Mouse (Mus musculus) hindbrain, postnatal 0 days (tissue): ENCODE measurements around the gene Cercam. TPM values are rescaled to one million over a fixed set of nuclear protein-coding genes. Genes with fewer than 3 reads are reported as not detected.
A peak's percentile ranks its signal among the peaks of the same experiment; 100 is the strongest.
"Not testable (repeated sequence)": the region's sequence is repeated elsewhere in the genome, so short reads cannot be mapped to it uniquely, and the experiment has no call there.

ENCODE experiments used
- ATAC-seq: fragments of 200-750 bp; cut with Nextera tagmentation; 2 replicates; pipeline ENCODE4 v1.8.0; 2017; ENCODE audit warnings: mild to moderate bottlenecking, moderate TSS enrichment, moderate library complexity
- DNase-seq: peaks from one replicate; pipeline ENCODE4 v3.0.0-alpha.2; 2015; ENCODE audit warnings: low spot score
- H3K27ac ChIP-seq: fragments of 300-500 bp; sonication (generic); 2 replicates; pipeline ENCODE4 v1.5.1; 2014; ENCODE audit warnings: mild to moderate bottlenecking
- H3K27me3 ChIP-seq: fragments of 300-500 bp; sonication (generic); 2 replicates; pipeline ENCODE4 v1.6.1; 2014; ENCODE audit warnings: low read length, mixed read lengths; ENCODE audit not compliant: insufficient read depth
- H3K36me3 ChIP-seq: fragments of 300-500 bp; sonication (generic); 2 replicates; pipeline ENCODE4 v1.6.1; 2014; ENCODE audit warnings: low read length, mixed read lengths; ENCODE audit not compliant: insufficient read depth
- H3K4me1 ChIP-seq: fragments of 300-500 bp; sonication (generic); 2 replicates; pipeline ENCODE4 v1.6.1; 2014; ENCODE audit warnings: antibody characterized with exemption, low read length, mixed read lengths; ENCODE audit not compliant: insufficient read depth
- H3K4me2 ChIP-seq: fragments of 300-500 bp; sonication (generic); 2 replicates; pipeline ENCODE4 v1.6.1; 2014; ENCODE audit warnings: low read depth, mild to moderate bottlenecking, low read length, moderate library complexity, mixed read lengths
- H3K4me3 ChIP-seq: fragments of 300-500 bp; sonication (generic); 2 replicates; pipeline ENCODE4 v1.5.1; 2014; ENCODE audit warnings: low read length
- H3K9ac ChIP-seq: fragments of 300-500 bp; sonication (generic); replicated peaks from 2 replicates; pipeline ENCODE4 v1.6.1; 2014; ENCODE audit warnings: mild to moderate bottlenecking, low read length, moderate library complexity, mixed read lengths
- H3K9me3 ChIP-seq: fragments of 300-500 bp; sonication (generic); 2 replicates; pipeline ENCODE4 v1.6.1; 2016; ENCODE audit warnings: low read length, mixed read lengths
- CTCF ChIP-seq: IDR thresholded peaks from 2 replicates; pipeline ENCODE4 v1.5.1; 2016; ENCODE audit warnings: antibody characterized with exemption, control low read depth, low read depth
- WGBS: fragments of 180-500 bp; shearing (Covaris S2); extraction: QIAGEN DNeasy Blood & Tissue Kit; methylation state at CpG from one replicate; pipeline ENCODE4 v1.1.7; 2014; 5-methylcytosine and 5-hydroxymethylcytosine counted together
- polyA plus RNA-seq: library from polyadenylated mRNA; unstranded; fragments of >200 nt; fragmentation: Nextera tagmentation; extraction: Ambion mirVana; gene quantifications from 2 replicates; pipeline ENCODE4 v1.2.1, GENCODE M21; 2015
- total RNA-seq: library from RNA; depleted of rRNA; stranded (reverse); fragments of >200 nt; gene quantifications from 2 replicates; pipeline ENCODE4 v1.2.3, GENCODE M21; 2014

The Cercam gene
- total and polyA plus RNA-seq, 2 experiments from 2014 or later: 20.6 to 37.7 TPM

GRCm38 (mm10) chr2:29896071-29896470 is 27.1 kb downstream of the Cercam start:
- WGBS: 76% methylated on average over 1 of the region's 1 CpGs
- peaks cover 86% of the 10 kb centered on the region for H3K36me3 ChIP-seq
- DNase-seq (no peak), ATAC-seq (no peak)
- no peaks in the 10 kb centered on the region for H3K4me1 ChIP-seq
- no peak overlapping the region for H3K4me2 ChIP-seq
- no peaks in the 10 kb centered on the region for H3K9me3 ChIP-seq
- TF ChIP-seq CTCF: no peak
- no peak overlapping the region for H3K4me3 ChIP-seq
- H3K27ac ChIP-seq: no peak overlapping the region
- H3K9ac ChIP-seq: no peak overlapping the region
- H3K27me3 ChIP-seq: no peaks in the 10 kb centered on the region

DNA sequence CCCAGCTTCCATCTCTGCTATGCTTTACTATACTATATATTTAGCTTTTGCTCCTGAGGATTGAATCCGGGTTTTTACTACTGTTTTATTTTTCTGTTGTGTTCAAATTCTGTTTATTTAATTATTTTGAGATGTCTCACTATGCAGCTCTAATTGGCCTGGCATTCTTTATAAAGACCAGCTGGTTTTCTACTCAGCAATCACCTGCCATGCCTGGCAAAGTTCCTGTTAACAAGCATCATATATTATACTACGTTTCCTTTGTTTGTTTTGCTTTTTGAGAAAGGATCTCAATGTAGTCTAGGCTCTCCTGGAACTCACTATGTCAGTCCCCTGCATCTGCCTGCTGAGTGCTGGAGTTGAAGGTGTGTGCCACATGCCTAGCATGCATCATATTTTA is 28.4 kb downstream of the Cercam start:
- TF ChIP-seq CTCF: no peak
- Histone ChIP-seq H3K4me3 (no peak overlapping the region), H3K27ac (no peak overlapping the region), H3K27me3 (no peaks in the 10 kb centered on the region), H3K4me1 (no peaks in the 10 kb centered on the region), H3K9me3 (no peaks in the 10 kb centered on the region), H3K4me2 (no peak overlapping the region), H3K9ac (no peak overlapping the region), H3K36me3 (peaks cover 91% of the 10 kb centered on the region)
- DNase-seq (no peak), ATAC-seq (no peak)
- WGBS: 78% methylated on average over 2 of the region's 2 CpGs

DNA sequence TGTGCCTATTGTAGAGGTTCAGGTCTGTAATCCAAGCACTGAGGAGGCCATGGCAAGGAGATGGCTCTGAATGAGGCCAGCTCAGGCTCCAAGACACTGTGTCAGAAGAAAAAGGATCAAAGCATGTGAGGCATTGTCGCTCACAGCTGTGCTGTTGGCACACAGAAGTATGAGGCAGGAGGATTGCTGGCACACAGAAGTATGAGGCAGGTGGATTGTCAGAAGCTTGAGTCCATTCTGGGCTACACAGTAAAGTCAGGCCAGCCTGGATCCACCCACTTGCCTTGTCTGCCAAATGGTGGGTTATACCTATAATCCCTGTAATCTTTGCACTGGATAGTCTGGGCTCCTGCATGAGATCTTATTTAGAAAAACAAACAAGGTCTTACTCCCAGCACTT is 29.1 kb downstream of the Cercam start:
- no peak for TF ChIP-seq CTCF
- DNase-seq: no peak
- WGBS: 94% methylated on average over 1 of the region's 1 CpGs

GRCm38 (mm10) chr2:29902194-29902593 is 33.2 kb downstream of the Cercam start:
- no peak overlapping the region for H3K9ac ChIP-seq
- H3K36me3 ChIP-seq: peaks cover 85% of the 10 kb centered on the region
- H3K4me1 ChIP-seq: no peaks in the 10 kb centered on the region
- ATAC-seq (no peak), DNase-seq (no peak)
- WGBS: 85% methylated on average over 10 of the region's 10 CpGs
- no peak for TF ChIP-seq CTCF
- H3K4me2 ChIP-seq: no peak overlapping the region
- no peak overlapping the region for H3K4me3 ChIP-seq
- H3K27ac ChIP-seq: no peak overlapping the region
- no peaks in the 10 kb centered on the region for H3K9me3 ChIP-seq
- no peaks in the 10 kb centered on the region for H3K27me3 ChIP-seq

More for the DNA sequence above, 29.1 kb downstream of the Cercam start:
- Histone ChIP-seq H3K9ac (no peak overlapping the region), H3K9me3 (no peaks in the 10 kb centered on the region), H3K4me2 (no peak overlapping the region), H3K4me3 (no peak overlapping the region), H3K27ac (no peak overlapping the region), H3K27me3 (no peaks in the 10 kb centered on the region), H3K4me1 (no peaks in the 10 kb centered on the region), H3K36me3 (peaks cover 90% of the 10 kb centered on the region)
- no peak for ATAC-seq

DNA sequence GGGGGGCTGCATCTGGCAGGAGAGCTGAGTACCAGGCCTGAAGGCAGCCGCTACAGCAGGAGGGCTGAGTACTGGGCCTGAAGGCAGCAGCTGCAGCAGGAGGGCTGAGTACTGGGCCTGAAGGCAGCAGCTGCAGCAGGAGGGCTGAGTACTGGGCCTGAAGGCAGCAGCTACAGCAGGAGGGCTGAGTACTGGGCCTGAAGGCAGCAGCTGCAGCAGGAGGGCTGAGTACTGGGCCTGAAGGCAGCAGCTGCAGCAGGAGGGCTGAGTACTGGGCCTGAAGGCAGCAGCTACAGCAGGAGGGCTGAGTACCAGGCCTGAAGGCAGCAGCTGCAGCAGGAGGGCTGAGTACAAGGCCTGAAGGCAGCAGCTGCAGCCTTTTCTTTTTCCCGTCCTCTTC is 39.2 kb downstream of the Cercam start:
- not testable (repeated sequence) for DNase-seq, H3K27ac ChIP-seq, H3K27me3 ChIP-seq, H3K4me3 ChIP-seq, H3K4me2 ChIP-seq, H3K9me3 ChIP-seq, H3K9ac ChIP-seq, H3K4me1 ChIP-seq, ATAC-seq
- peaks cover 61% of the 10 kb centered on the region for H3K36me3 ChIP-seq
- WGBS: 79% methylated on average over 2 of the region's 2 CpGs

GRCm38 (mm10) chr2:29910042-29910441 is 41.1 kb downstream of the Cercam start:
- H3K9me3 ChIP-seq: no peaks in the 10 kb centered on the region
- no peak overlapping the region for H3K4me3 ChIP-seq
- peak; percentile 40 for TF ChIP-seq CTCF
- WGBS: 78% methylated on average over 2 of the region's 2 CpGs
- peaks cover 58% of the 10 kb centered on the region for H3K36me3 ChIP-seq
- no peak overlapping the region for H3K4me2 ChIP-seq
- H3K27ac ChIP-seq: no peak overlapping the region
- H3K27me3 ChIP-seq: no peaks in the 10 kb centered on the region
- ATAC-seq: no peak
- DNase-seq: peak; percentile 12
- no peaks in the 10 kb centered on the region for H3K4me1 ChIP-seq
- H3K9ac ChIP-seq: no peak overlapping the region

- 89% methylated on average over 11 of the region's 11 CpGs for WGBS
- no peak overlapping the region for H3K27ac ChIP-seq
- H3K4me2 ChIP-seq: no peak overlapping the region
- H3K9ac ChIP-seq: no peak overlapping the region
- peaks cover 67% of the 10 kb centered on the region for H3K36me3 ChIP-seq
- no peaks in the 10 kb centered on the region for H3K27me3 ChIP-seq
- ATAC-seq: no peak
- DNase-seq: no peak
- no peaks in the 10 kb centered on the region for H3K9me3 ChIP-seq
- H3K4me3 ChIP-seq: no peak overlapping the region
- no peaks in the 10 kb centered on the region for H3K4me1 ChIP-seq
- TF ChIP-seq CTCF: no peak
Measured at GRCm38 (mm10) chr2:29917621-29918020, 48.7 kb downstream of the Cercam start.
